Mouse (Mus musculus): Measurements from ENCODE around the gene Sun1. TPM values are rescaled to one million over a fixed set of nuclear protein-coding genes. Genes with fewer than 3 reads are reported as not detected.

The Sun1 gene
- polyA plus RNA-seq, 1 experiment, result 20.1 TPM

GRCm38 (mm10) chr5:139198779-139199178 is 1.7 kb upstream of the Sun1 start:
- Histone ChIP-seq H3K4me1 (ENCODE audit: control insufficient read depth, insufficient read depth, insufficient read length, low read length) (peaks cover 21% of the 10 kb centered on the region), H3K4me3 (ENCODE audit: insufficient read depth, low read depth, low read length) (no peak overlapping the region), H3K27ac (replicated peaks; ENCODE audit: low read depth, low read length) (no peak overlapping the region)

DNA sequence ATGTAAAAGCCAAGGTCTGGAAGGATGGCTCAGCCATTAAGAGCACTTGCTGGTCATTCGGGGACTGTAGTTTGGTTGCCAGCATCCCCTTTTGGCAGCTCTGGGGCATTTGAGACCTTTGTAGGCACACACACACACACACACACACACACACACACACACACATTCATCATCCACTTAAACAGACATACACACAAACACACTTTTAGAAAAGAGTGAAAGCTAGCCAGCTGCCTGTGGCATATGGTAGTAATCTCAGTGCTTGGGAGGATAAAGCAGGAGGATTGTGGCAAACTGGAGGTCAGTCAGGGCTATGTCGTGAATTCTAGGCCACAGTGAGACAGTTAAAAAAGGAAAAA is 822 bp upstream of the Sun1 start:
- Histone ChIP-seq H3K27ac (replicated peaks; ENCODE audit: low read depth, low read length) (peak overlapping the region; percentile 48), H3K4me3 (ENCODE audit: insufficient read depth, low read depth, low read length) (peak overlapping the region; percentile 63), H3K4me1 (ENCODE audit: control insufficient read depth, insufficient read depth, insufficient read length, low read length) (peaks cover 21% of the 10 kb centered on the region)

DNA sequence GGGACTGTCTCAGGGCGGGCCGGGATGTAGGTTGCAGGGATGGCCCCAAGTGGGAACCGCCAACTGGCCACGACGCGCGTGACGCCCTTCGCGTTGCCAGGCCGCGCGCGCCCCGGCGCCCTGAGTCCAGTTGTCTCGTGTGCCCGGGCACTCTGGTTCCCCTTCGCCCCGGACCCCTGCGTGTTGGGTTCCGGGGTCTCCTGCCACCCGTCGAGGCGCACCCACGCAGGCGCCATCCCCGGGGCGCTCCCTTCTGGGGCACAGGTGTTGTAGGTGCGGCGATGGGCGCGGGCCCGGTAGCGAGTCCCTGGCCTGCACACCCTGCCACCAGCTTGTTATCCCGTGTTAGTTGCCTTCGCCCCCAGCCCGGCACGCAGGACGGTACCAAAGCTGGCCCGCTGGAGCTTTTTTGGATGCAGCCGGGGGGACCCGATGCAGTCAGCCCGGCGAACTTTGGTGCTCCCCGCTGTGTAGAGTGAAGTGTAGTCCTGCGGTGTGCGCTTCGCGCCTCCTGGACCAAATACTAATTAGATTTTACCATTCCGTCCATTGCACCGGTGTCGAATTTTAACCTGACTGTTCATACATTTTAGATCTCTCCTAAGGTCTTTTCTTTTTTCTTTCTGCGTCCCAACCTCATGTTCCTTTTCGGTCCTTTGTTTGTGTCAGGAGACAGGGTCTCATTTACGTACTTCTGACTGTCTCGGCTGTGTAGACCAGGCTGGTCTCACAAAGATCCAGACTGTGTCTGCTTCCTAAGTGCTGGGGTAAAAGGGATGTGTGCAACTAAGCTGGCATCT is 533 bp downstream of the Sun1 start:
- 0 out of 2 replicates have a peak overlapping the region, but pooled peaks have one; percentile 14 for H3K27ac ChIP-seq (replicated peaks; ENCODE audit: low read depth, low read length)
- H3K4me1 ChIP-seq (ENCODE audit: control insufficient read depth, insufficient read depth, insufficient read length, low read length), result peaks cover 32% of the 10 kb centered on the region
- H3K4me3 ChIP-seq (ENCODE audit: insufficient read depth, low read depth, low read length), result peak overlapping the region; percentile 77

- no peak overlapping the region for H3K27ac ChIP-seq (replicated peaks; ENCODE audit: low read depth, low read length)
- H3K4me1 ChIP-seq (ENCODE audit: control insufficient read depth, insufficient read depth, insufficient read length, low read length), result peaks cover 33% of the 10 kb centered on the region
- H3K4me3 ChIP-seq (ENCODE audit: insufficient read depth, low read depth, low read length), result no peak overlapping the region
These were observed 1.7 kb downstream of the Sun1 start for GRCm38 (mm10) chr5:139202127-139202526.

DNA sequence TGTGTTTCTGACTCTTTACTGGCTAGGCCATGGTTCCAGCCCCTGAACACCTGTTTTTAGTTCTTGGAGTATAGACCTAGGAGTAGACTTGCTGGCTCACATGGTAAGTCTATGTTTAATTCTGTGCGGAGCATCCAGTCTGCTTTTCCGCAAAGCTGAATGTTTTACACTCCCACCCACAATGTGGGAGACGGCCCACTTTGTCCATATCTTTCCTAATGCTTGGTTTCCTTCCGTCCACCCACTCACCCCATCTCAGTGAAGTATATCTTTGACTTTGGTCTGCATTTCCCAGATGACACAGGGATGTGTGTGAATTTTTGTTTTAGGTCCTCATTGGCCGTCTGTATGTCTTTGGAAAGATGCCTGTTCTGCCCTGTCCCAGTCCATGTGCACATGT is 2.9 kb downstream of the Sun1 start:
- peaks cover 30% of the 10 kb centered on the region for H3K4me1 ChIP-seq (ENCODE audit: control insufficient read depth, insufficient read depth, insufficient read length, low read length)
- H3K4me3 ChIP-seq (ENCODE audit: insufficient read depth, low read depth, low read length), result no peak overlapping the region
- no peak overlapping the region for H3K27ac ChIP-seq (replicated peaks; ENCODE audit: low read depth, low read length)

DNA sequence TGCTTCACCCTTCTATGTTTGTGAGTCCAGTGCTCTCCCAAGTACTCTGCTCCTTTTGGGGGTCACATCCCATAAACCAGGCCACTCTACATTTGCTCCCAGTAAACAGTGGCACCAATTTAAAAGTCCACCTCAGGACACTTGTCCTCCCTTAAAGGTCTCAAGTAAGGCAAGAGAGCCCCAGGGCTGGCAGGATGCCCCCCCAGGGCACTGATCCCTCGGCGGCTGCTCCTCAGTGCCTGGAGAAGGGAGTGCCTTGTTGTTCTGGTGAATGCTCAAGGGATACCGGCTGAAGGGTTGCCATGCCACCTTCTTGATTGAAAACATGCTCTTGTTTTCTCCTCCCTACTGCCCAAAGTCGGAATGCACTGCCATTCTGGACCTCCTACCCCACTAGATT is 5.6 kb downstream of the Sun1 start:
- Histone ChIP-seq H3K27ac (replicated peaks; ENCODE audit: low read depth, low read length) (no peak overlapping the region), H3K4me3 (ENCODE audit: insufficient read depth, low read depth, low read length) (no peak overlapping the region), H3K4me1 (ENCODE audit: control insufficient read depth, insufficient read depth, insufficient read length, low read length) (peaks cover 26% of the 10 kb centered on the region)

- Histone ChIP-seq H3K4me3 (ENCODE audit: insufficient read depth, low read depth, low read length) (no peak overlapping the region), H3K4me1 (ENCODE audit: control insufficient read depth, insufficient read depth, insufficient read length, low read length) (peaks cover 26% of the 10 kb centered on the region), H3K27ac (replicated peaks; ENCODE audit: low read depth, low read length) (no peak overlapping the region)
These were observed 6.1 kb downstream of the Sun1 start for GRCm38 (mm10) chr5:139206525-139206924.

- Histone ChIP-seq H3K27ac (replicated peaks; ENCODE audit: low read depth, low read length) (no peak overlapping the region), H3K4me3 (ENCODE audit: insufficient read depth, low read depth, low read length) (no peak overlapping the region), H3K4me1 (ENCODE audit: control insufficient read depth, insufficient read depth, insufficient read length, low read length) (peaks cover 24% of the 10 kb centered on the region; the same call in 1 of the 2 replicates)
These were observed 7.7 kb downstream of the Sun1 start for GRCm38 (mm10) chr5:139208183-139208582.

GRCm38 (mm10) chr5:139208871-139209684 is 8.6 kb downstream of the Sun1 start:
- no peak overlapping the region for H3K27ac ChIP-seq (replicated peaks; ENCODE audit: low read depth, low read length)
- H3K4me1 ChIP-seq (ENCODE audit: control insufficient read depth, insufficient read depth, insufficient read length, low read length), result peaks cover 26% of the 10 kb centered on the region; the same call in 1 of the 2 replicates
- no peak overlapping the region for H3K4me3 ChIP-seq (ENCODE audit: insufficient read depth, low read depth, low read length)

DNA sequence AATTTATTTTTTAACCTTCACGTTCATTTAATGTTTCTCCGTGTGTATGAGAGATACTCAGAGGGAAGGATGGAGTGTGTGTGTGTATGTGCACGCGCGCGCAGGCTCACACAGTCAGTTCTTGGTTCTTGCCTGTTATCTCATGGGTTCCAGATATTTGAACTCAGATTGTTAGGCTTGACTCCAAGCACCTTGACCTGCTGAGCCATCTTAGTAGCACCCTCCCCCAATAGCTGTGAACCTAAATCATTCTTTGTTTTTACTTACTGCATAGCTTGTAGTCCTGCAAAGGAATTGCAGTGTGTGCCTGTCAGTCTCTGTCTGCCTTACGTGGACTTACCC is 9.2 kb downstream of the Sun1 start:
- H3K27ac ChIP-seq (replicated peaks; ENCODE audit: low read depth, low read length), result no peak overlapping the region

DNA sequence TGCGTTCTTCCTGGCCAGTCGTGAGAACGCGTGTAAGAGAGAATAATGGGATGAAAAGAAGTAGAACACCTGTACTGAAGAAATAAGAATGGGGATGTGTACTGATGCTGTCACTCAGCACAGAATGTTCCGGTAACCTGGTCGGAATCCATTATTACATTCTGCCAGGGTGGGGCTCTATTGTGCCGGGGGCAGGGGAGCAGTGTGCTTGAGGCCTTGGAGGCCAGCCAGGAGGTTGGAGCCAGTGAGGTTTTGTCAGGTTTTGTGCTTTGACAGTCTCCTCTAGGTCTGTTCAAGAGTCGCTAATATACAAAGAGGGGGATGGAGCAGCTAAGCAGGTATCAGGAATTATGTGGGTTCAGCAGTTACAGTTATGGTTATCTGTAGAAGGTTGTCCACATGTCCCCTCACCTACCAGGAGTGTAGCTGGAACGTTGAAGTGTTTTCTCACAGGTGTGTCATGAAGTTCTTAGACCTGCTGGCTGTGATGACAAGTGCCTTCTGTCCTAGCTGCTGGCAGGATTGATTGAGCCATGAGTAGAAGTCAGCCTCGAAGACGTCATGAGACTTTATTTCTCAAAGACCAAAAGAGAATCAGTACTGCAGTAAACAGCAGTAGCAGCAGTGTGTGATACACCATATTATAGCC is 11.4 kb downstream of the Sun1 start:
- H3K27ac ChIP-seq (replicated peaks; ENCODE audit: low read depth, low read length), result no peak overlapping the region
- no peak overlapping the region for H3K4me3 ChIP-seq (ENCODE audit: insufficient read depth, low read depth, low read length)
- H3K4me1 ChIP-seq (ENCODE audit: control insufficient read depth, insufficient read depth, insufficient read length, low read length), result peaks cover 10% of the 10 kb centered on the region; the same call in 1 of the 2 replicates

More for the DNA sequence above, 9.2 kb downstream of the Sun1 start:
- H3K4me3 ChIP-seq (ENCODE audit: insufficient read depth, low read depth, low read length), result no peak overlapping the region
- H3K4me1 ChIP-seq (ENCODE audit: control insufficient read depth, insufficient read depth, insufficient read length, low read length), result peaks cover 26% of the 10 kb centered on the region; the same call in 1 of the 2 replicates

GRCm38 (mm10) chr5:139214298-139214697 is 13.9 kb downstream of the Sun1 start:
- Histone ChIP-seq H3K27ac (replicated peaks; ENCODE audit: low read depth, low read length) (no peak overlapping the region), H3K4me1 (ENCODE audit: control insufficient read depth, insufficient read depth, insufficient read length, low read length) (peaks cover 7% of the 10 kb centered on the region; the same call in 1 of the 2 replicates), H3K4me3 (ENCODE audit: insufficient read depth, low read depth, low read length) (no peak overlapping the region)

DNA sequence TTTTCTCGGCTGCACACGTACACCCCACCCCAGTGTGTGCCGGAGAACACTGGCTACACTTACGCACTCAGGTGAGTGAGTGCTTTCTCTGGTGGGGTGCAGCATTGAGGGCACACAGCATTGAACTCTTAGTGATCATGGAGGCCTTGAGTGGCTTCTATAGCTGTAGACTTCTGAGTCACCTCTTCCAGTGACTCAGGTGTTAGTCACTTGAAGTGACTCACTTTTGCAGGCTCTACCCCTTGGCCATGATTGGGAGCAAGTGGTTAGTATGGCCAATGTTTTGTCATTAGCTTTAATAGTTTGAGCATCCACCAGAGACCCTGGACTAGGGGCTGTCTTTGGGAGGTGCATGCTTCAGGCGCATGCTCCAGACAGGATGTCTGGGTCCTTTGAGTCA is 14.7 kb downstream of the Sun1 start:
- Histone ChIP-seq H3K4me3 (ENCODE audit: insufficient read depth, low read depth, low read length) (no peak overlapping the region), H3K4me1 (ENCODE audit: control insufficient read depth, insufficient read depth, insufficient read length, low read length) (peaks cover 9% of the 10 kb centered on the region; the same call in 1 of the 2 replicates), H3K27ac (replicated peaks; ENCODE audit: low read depth, low read length) (no peak overlapping the region)

DNA sequence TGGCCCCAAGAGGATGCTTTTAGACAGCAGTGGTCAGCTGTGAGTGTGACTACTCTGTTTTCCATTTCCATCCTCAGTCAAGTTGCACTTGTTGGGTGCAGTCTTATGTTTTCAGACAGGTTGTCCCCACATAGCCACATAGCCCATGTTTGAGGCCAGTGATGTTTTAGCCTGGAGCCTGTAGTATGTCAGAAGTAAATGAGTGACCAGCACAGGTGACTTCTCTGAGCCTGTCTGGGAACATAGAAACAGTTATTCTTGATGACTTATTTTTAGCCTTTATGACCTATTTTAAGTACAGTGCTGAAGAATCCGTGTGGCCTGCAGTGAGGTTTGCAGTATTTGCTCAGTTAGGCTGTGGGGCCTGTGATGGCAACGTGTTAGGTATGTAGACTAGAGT is 15.7 kb downstream of the Sun1 start:
- no peak overlapping the region for H3K4me3 ChIP-seq (ENCODE audit: insufficient read depth, low read depth, low read length)
- no peak overlapping the region for H3K27ac ChIP-seq (replicated peaks; ENCODE audit: low read depth, low read length)
- peaks cover 13% of the 10 kb centered on the region; the same call in 1 of the 2 replicates for H3K4me1 ChIP-seq (ENCODE audit: control insufficient read depth, insufficient read depth, insufficient read length, low read length)

GRCm38 (mm10) chr5:139216774-139217173 is 16.3 kb downstream of the Sun1 start:
- Histone ChIP-seq H3K4me3 (ENCODE audit: insufficient read depth, low read depth, low read length) (no peak overlapping the region), H3K27ac (replicated peaks; ENCODE audit: low read depth, low read length) (no peak overlapping the region), H3K4me1 (ENCODE audit: control insufficient read depth, insufficient read depth, insufficient read length, low read length) (peaks cover 15% of the 10 kb centered on the region; the same call in 1 of the 2 replicates)

All from brown adipose tissue, adult 24 weeks (tissue).